Mouse (Mus musculus): ENCODE measurements around the gene Zfyve28. TPM values are rescaled to one million over a fixed set of nuclear protein-coding genes. Genes with fewer than 3 reads are reported as not detected.
A peak's percentile ranks its signal among the peaks of the same experiment; 100 is the strongest.

Gene Zfyve28
- polyA plus RNA-seq, 1 experiment from 2014 or later: 2.0 TPM

- no peaks in the 10 kb centered on the region for H3K36me3 ChIP-seq
- no peak overlapping the region for H3K27ac ChIP-seq
- peaks cover 3% of the 10 kb centered on the region for H3K27me3 ChIP-seq (ENCODE audit: insufficient read depth, poor library complexity, severe bottlenecking)
- WGBS: 55% methylated on average over 4 of the region's 4 CpGs
- H3K4me3 ChIP-seq: no peak overlapping the region
- H3K9me3 ChIP-seq: no peaks in the 10 kb centered on the region
- DNase-seq (ENCODE audit: low spot score): no peak
- H3K4me1 ChIP-seq (replicated peaks): peaks cover 25% of the 10 kb centered on the region
Observed at GRCm38 (mm10) chr5:34191021-34191420, 97.2 kb downstream of the Zfyve28 start.

GRCm38 (mm10) chr5:34189521-34189920, 98.7 kb downstream of the Zfyve28 start:
- no peak for DNase-seq (ENCODE audit: low spot score)
- Histone ChIP-seq H3K36me3 (no peaks in the 10 kb centered on the region), H3K4me3 (no peak overlapping the region), H3K27me3 (ENCODE audit: insufficient read depth, poor library complexity, severe bottlenecking) (peaks cover 4% of the 10 kb centered on the region), H3K4me1 (replicated peaks) (peaks cover 39% of the 10 kb centered on the region), H3K27ac (no peak overlapping the region), H3K9me3 (no peaks in the 10 kb centered on the region)
- WGBS: 69% methylated on average over 1 of the region's 1 CpGs

- Histone ChIP-seq H3K36me3 (peaks cover 6% of the 10 kb centered on the region), H3K4me1 (replicated peaks) (peaks cover 45% of the 10 kb centered on the region), H3K27ac (no peak overlapping the region), H3K9me3 (no peaks in the 10 kb centered on the region), H3K27me3 (ENCODE audit: insufficient read depth, poor library complexity, severe bottlenecking) (peaks cover 4% of the 10 kb centered on the region), H3K4me3 (peak overlapping the region; percentile 79)
- WGBS: 79% methylated on average over 2 of the region's 2 CpGs
- no peak for DNase-seq (ENCODE audit: low spot score)
Observed at GRCm38 (mm10) chr5:34188856-34189255, 99.4 kb downstream of the Zfyve28 start.

GRCm38 (mm10) chr5:34187601-34188316, 100.5 kb downstream of the Zfyve28 start, which contains the start of gene Mxd4:
TSS of gene Mxd4 (minus strand) at chr5:34187720.
- H3K4me3 ChIP-seq: peak within 1 kb of the TSS; percentile 79
- peak within 1 kb of the TSS; percentile 90 for H3K27ac ChIP-seq
- H3K36me3 ChIP-seq: peaks cover 17% of the 10 kb centered on the region
- peak; percentile 99 for DNase-seq (ENCODE audit: low spot score)
- H3K4me1 ChIP-seq (replicated peaks): peaks cover 54% of the 10 kb centered on the region
- H3K9me3 ChIP-seq: no peaks in the 10 kb centered on the region
- H3K27me3 ChIP-seq (ENCODE audit: insufficient read depth, poor library complexity, severe bottlenecking): peaks cover 4% of the 10 kb centered on the region
- WGBS: under 1% methylated on average over 60 of the region's 60 CpGs

GRCm38 (mm10) chr5:34186961-34187391, 101.3 kb downstream of the Zfyve28 start:
- Histone ChIP-seq H3K27ac (peak overlapping the region; percentile 90), H3K4me1 (replicated peaks) (peaks cover 54% of the 10 kb centered on the region), H3K36me3 (peaks cover 24% of the 10 kb centered on the region), H3K4me3 (peak overlapping the region; percentile 79), H3K27me3 (ENCODE audit: insufficient read depth, poor library complexity, severe bottlenecking) (peaks cover 4% of the 10 kb centered on the region), H3K9me3 (no peaks in the 10 kb centered on the region)
- under 1% methylated on average over 46 of the region's 46 CpGs for WGBS
- DNase-seq (ENCODE audit: low spot score): peak; percentile 48

GRCm38 (mm10) chr5:34186391-34186790, 101.9 kb downstream of the Zfyve28 start:
- DNase-seq (ENCODE audit: low spot score): no peak
- Histone ChIP-seq H3K27ac (peak overlapping the region; percentile 90), H3K9me3 (no peaks in the 10 kb centered on the region), H3K4me1 (replicated peaks) (peaks cover 54% of the 10 kb centered on the region), H3K4me3 (peak overlapping the region; percentile 79), H3K27me3 (ENCODE audit: insufficient read depth, poor library complexity, severe bottlenecking) (peaks cover 4% of the 10 kb centered on the region), H3K36me3 (peaks cover 28% of the 10 kb centered on the region)
- WGBS: 66% methylated on average over 2 of the region's 2 CpGs

GRCm38 (mm10) chr5:34185791-34186190, 102.5 kb downstream of the Zfyve28 start:
- Histone ChIP-seq H3K27me3 (ENCODE audit: insufficient read depth, poor library complexity, severe bottlenecking) (peaks cover 4% of the 10 kb centered on the region), H3K36me3 (peaks cover 32% of the 10 kb centered on the region), H3K9me3 (no peaks in the 10 kb centered on the region), H3K4me3 (peak overlapping the region; percentile 79), H3K4me1 (replicated peaks) (peaks cover 54% of the 10 kb centered on the region), H3K27ac (no peak overlapping the region)
- DNase-seq (ENCODE audit: low spot score): no peak

- H3K36me3 ChIP-seq: peaks cover 37% of the 10 kb centered on the region
Observed at GRCm38 (mm10) chr5:34185051-34185580, 103.1 kb downstream of the Zfyve28 start.

GRCm38 (mm10) chr5:34183976-34184375, 104.3 kb downstream of the Zfyve28 start:
- Histone ChIP-seq H3K36me3 (peaks cover 40% of the 10 kb centered on the region), H3K4me3 (no peak overlapping the region), H3K9me3 (no peaks in the 10 kb centered on the region), H3K4me1 (replicated peaks) (peaks cover 48% of the 10 kb centered on the region), H3K27ac (no peak overlapping the region), H3K27me3 (ENCODE audit: insufficient read depth, poor library complexity, severe bottlenecking) (peaks cover 4% of the 10 kb centered on the region)
- DNase-seq (ENCODE audit: low spot score): no peak
- 85% methylated on average over 3 of the region's 3 CpGs for whole genome bisulfite sequencing

More at GRCm38 (mm10) chr5:34185051-34185580, 103.1 kb downstream of the Zfyve28 start:
- WGBS: 88% methylated on average over 1 of the region's 1 CpGs
- H3K9me3 ChIP-seq: no peaks in the 10 kb centered on the region
- peaks cover 54% of the 10 kb centered on the region for H3K4me1 ChIP-seq (replicated peaks)
- H3K4me3 ChIP-seq: no peak overlapping the region; the same call in 1 of the 2 replicates
- H3K27ac ChIP-seq: no peak overlapping the region
- H3K27me3 ChIP-seq (ENCODE audit: insufficient read depth, poor library complexity, severe bottlenecking): peaks cover 4% of the 10 kb centered on the region
- no peak for DNase-seq (ENCODE audit: low spot score)

- H3K27ac ChIP-seq: no peak overlapping the region
- DNase-seq (ENCODE audit: low spot score): no peak
- H3K9me3 ChIP-seq: no peaks in the 10 kb centered on the region
- WGBS: 81% methylated on average over 5 of the region's 5 CpGs
- H3K4me3 ChIP-seq: no peak overlapping the region
- H3K27me3 ChIP-seq (ENCODE audit: insufficient read depth, poor library complexity, severe bottlenecking): peaks cover 4% of the 10 kb centered on the region; the same call in 1 of the 2 replicates
- peaks cover 44% of the 10 kb centered on the region for H3K4me1 ChIP-seq (replicated peaks)
- H3K36me3 ChIP-seq: peaks cover 45% of the 10 kb centered on the region
Observed at GRCm38 (mm10) chr5:34183156-34183880, 104.9 kb downstream of the Zfyve28 start.

- WGBS: 80% methylated on average over 3 of the region's 3 CpGs
Observed at GRCm38 (mm10) chr5:34182486-34182885, 105.8 kb downstream of the Zfyve28 start.

GRCm38 (mm10) chr5:34177821-34178220, 110.4 kb downstream of the Zfyve28 start:
- WGBS: 94% methylated on average over 4 of the region's 4 CpGs
- DNase-seq (ENCODE audit: low spot score): no peak
- H3K27ac ChIP-seq: no peak overlapping the region
- H3K36me3 ChIP-seq: peaks cover 80% of the 10 kb centered on the region
- H3K4me3 ChIP-seq: no peak overlapping the region
- no peaks in the 10 kb centered on the region for H3K27me3 ChIP-seq (ENCODE audit: insufficient read depth, poor library complexity, severe bottlenecking)
- H3K4me1 ChIP-seq (replicated peaks): peaks cover 2% of the 10 kb centered on the region; the same call in 1 of the 2 replicates
- no peaks in the 10 kb centered on the region for H3K9me3 ChIP-seq

More at GRCm38 (mm10) chr5:34182486-34182885, 105.8 kb downstream of the Zfyve28 start:
- no peaks in the 10 kb centered on the region for H3K9me3 ChIP-seq
- H3K4me1 ChIP-seq (replicated peaks): peaks cover 39% of the 10 kb centered on the region
- peaks cover 52% of the 10 kb centered on the region for H3K36me3 ChIP-seq
- DNase-seq (ENCODE audit: low spot score): no peak
- H3K27me3 ChIP-seq (ENCODE audit: insufficient read depth, poor library complexity, severe bottlenecking): peaks cover 4% of the 10 kb centered on the region; the same call in 1 of the 2 replicates
- no peak overlapping the region for H3K27ac ChIP-seq
- H3K4me3 ChIP-seq: no peak overlapping the region

- no peak for DNase-seq (ENCODE audit: low spot score)
- H3K4me3 ChIP-seq: no peak overlapping the region
- H3K27ac ChIP-seq: no peak overlapping the region
- H3K9me3 ChIP-seq: no peaks in the 10 kb centered on the region
- H3K36me3 ChIP-seq: peaks cover 74% of the 10 kb centered on the region
- H3K27me3 ChIP-seq (ENCODE audit: insufficient read depth, poor library complexity, severe bottlenecking): no peaks in the 10 kb centered on the region
- 94% methylated on average over 2 of the region's 2 CpGs for WGBS
- H3K4me1 ChIP-seq (replicated peaks): peaks cover 2% of the 10 kb centered on the region; the same call in 1 of the 2 replicates
Observed at GRCm38 (mm10) chr5:34177091-34177490, 111.2 kb downstream of the Zfyve28 start.
